Mouse (Mus musculus): Measurements from ENCODE around the gene Anks1b. TPM values are rescaled to one million over a fixed set of nuclear protein-coding genes. Genes with fewer than 3 reads are reported as not detected.
A peak's percentile ranks its signal among the peaks of the same experiment; 100 is the strongest.

Anks1b gene
- polyA plus RNA-seq, 1 experiment from 2014 or later: 9.7 TPM

DNA sequence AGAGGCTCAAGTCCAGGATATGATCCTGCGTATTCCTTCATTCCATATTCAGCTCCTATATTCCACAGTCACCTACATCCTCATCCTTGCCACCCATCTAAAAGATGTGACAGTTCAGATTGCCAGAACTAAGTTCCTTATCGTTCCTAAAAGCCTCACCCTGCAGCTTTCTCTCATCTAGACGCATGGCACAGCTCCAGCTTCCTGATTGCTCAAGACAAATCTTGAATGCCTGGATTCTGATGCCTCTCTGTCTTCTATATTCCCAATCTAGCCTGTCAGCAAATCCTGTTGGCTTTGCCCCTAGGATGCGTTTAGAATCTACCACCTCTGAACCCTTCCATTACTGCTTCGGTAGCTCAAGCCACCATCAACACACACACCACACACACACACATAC lies 886.6 kb downstream of the Anks1b start:
- Histone ChIP-seq H3K9ac (ENCODE audit: low read length) (no peak overlapping the region), H3K4me3 (ENCODE audit: low read depth, low read length) (no peak overlapping the region), H3K4me2 (ENCODE audit: low read depth) (no peak overlapping the region), H3K36me3 (ENCODE audit: control insufficient read depth, insufficient read depth, low read length) (no peaks in the 10 kb centered on the region), H3K9me3 (ENCODE audit: control insufficient read depth, low read length) (no peaks in the 10 kb centered on the region), H3K27me3 (ENCODE audit: control insufficient read depth, insufficient read depth, low read length) (no peaks in the 10 kb centered on the region), H3K4me1 (ENCODE audit: control insufficient read depth, insufficient read depth, low read length) (no peaks in the 10 kb centered on the region), H3K27ac (ENCODE audit: low read depth, low read length) (no peak overlapping the region)
- ATAC-seq (ENCODE audit: insufficient read depth, low FRiP score, low TSS enrichment) (no peak), DNase-seq (ENCODE audit: low spot score) (no peak)
- WGBS: 91% methylated on average over 5 of the region's 5 CpGs

DNA sequence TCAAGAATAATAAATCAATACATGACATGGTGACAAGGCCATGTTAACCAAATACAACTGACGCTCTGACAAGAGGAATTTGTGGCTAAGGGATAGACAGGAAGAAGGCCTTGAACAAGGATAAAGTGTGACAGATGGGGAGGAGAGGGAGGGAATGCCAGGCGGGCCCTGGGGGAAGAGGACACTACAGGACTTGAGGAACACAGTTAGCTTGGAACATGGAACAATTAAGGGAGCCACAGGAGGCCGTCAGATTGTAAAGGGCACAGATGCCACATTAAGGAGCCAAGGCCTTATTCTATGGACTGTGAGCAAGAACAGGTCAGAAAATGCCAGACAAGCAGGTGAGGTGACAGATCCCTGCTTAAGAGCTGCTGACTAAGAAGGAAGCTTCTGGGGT lies 893.0 kb downstream of the Anks1b start:
- H3K4me1 ChIP-seq (ENCODE audit: control insufficient read depth, insufficient read depth, low read length): no peaks in the 10 kb centered on the region
- no peaks in the 10 kb centered on the region for H3K9me3 ChIP-seq (ENCODE audit: control insufficient read depth, low read length)
- H3K9ac ChIP-seq (ENCODE audit: low read length): no peak overlapping the region
- H3K27ac ChIP-seq (ENCODE audit: low read depth, low read length): no peak overlapping the region
- ATAC-seq (ENCODE audit: insufficient read depth, low FRiP score, low TSS enrichment): no peak
- H3K4me2 ChIP-seq (ENCODE audit: low read depth): no peak overlapping the region
- H3K4me3 ChIP-seq (ENCODE audit: low read depth, low read length): no peak overlapping the region
- DNase-seq (ENCODE audit: low spot score): no peak
- no peaks in the 10 kb centered on the region for H3K27me3 ChIP-seq (ENCODE audit: control insufficient read depth, insufficient read depth, low read length)
- 78% methylated on average over 3 of the region's 3 CpGs for WGBS
- no peaks in the 10 kb centered on the region for H3K36me3 ChIP-seq (ENCODE audit: control insufficient read depth, insufficient read depth, low read length)

- H3K27me3 ChIP-seq (ENCODE audit: control insufficient read depth, insufficient read depth, low read length): no peaks in the 10 kb centered on the region
These were observed 897.2 kb downstream of the Anks1b start for GRCm38 (mm10) chr10:90770403-90770955.

GRCm38 (mm10) chr10:90771046-90771445 lies 897.7 kb downstream of the Anks1b start:
- Histone ChIP-seq H3K27me3 (ENCODE audit: control insufficient read depth, insufficient read depth, low read length) (no peaks in the 10 kb centered on the region), H3K27ac (ENCODE audit: low read depth, low read length) (no peak overlapping the region), H3K4me1 (ENCODE audit: control insufficient read depth, insufficient read depth, low read length) (no peaks in the 10 kb centered on the region), H3K9ac (ENCODE audit: low read length) (no peak overlapping the region), H3K4me3 (ENCODE audit: low read depth, low read length) (no peak overlapping the region), H3K9me3 (ENCODE audit: control insufficient read depth, low read length) (no peaks in the 10 kb centered on the region), H3K4me2 (ENCODE audit: low read depth) (peak overlapping the region; percentile 3; the same call in 1 of the 2 replicates), H3K36me3 (ENCODE audit: control insufficient read depth, insufficient read depth, low read length) (no peaks in the 10 kb centered on the region)
- DNase-seq (ENCODE audit: low spot score) (no peak), ATAC-seq (ENCODE audit: insufficient read depth, low FRiP score, low TSS enrichment) (no peak)
- WGBS: 51% methylated on average over 7 of the region's 7 CpGs

More at GRCm38 (mm10) chr10:90770403-90770955, 897.2 kb downstream of the Anks1b start:
- WGBS: 26% methylated on average over 11 of the region's 11 CpGs
- H3K4me2 ChIP-seq (ENCODE audit: low read depth): no peak overlapping the region
- H3K27ac ChIP-seq (ENCODE audit: low read depth, low read length): no peak overlapping the region
- no peaks in the 10 kb centered on the region for H3K4me1 ChIP-seq (ENCODE audit: control insufficient read depth, insufficient read depth, low read length)
- H3K36me3 ChIP-seq (ENCODE audit: control insufficient read depth, insufficient read depth, low read length): no peaks in the 10 kb centered on the region
- H3K9ac ChIP-seq (ENCODE audit: low read length): no peak overlapping the region
- H3K4me3 ChIP-seq (ENCODE audit: low read depth, low read length): no peak overlapping the region
- H3K9me3 ChIP-seq (ENCODE audit: control insufficient read depth, low read length): no peaks in the 10 kb centered on the region
- no peak for DNase-seq (ENCODE audit: low spot score)
- ATAC-seq (ENCODE audit: insufficient read depth, low FRiP score, low TSS enrichment): no peak

GRCm38 (mm10) chr10:90771471-90772226 lies 898.3 kb downstream of the Anks1b start:
- no peak overlapping the region for H3K4me3 ChIP-seq (ENCODE audit: low read depth, low read length)

DNA sequence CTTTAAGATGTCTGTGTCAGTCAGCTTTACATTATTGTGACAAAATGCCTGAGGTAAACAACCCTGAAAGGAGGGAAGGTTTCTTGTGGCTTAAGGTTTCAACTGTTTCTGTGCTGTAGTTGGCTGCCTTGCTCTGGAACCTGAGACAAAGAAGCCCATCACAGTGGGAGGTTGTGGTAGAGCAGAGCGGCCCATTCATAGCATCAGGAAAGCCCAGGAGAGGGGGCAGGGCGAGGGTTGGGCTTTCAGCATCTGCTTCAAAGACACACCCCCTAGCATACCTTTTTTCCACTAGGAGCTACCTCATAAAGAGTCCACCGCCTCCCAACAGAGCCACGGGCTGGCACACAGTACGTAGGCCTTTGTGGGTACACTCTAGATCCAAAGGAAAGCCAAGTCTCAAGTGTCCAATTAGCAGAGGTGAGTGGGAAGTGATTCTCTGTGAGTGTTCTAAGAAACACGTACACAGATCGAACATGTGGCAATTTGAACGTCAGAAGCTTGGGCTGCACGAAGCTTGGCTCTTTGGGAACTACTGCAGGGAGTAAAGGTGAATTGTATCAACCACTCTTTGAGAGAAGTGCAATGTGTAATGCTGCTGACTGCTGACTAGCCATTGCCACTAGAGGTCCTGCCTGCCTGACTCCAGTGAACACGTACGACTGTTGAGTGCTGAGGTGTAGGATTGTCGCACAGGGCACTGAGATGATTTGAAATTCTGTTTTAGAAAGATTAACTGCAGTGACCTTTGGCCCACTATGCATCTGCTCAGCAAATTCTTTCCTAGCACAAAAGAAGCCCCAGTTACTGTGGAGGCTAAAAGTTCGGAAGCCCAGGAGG lies 906.5 kb downstream of the Anks1b start:
- ATAC-seq (ENCODE audit: insufficient read depth, low FRiP score, low TSS enrichment) (no peak), DNase-seq (ENCODE audit: low spot score) (no peak)
- no peak overlapping the region for H3K4me3 ChIP-seq (ENCODE audit: low read depth, low read length)
- H3K27ac ChIP-seq (ENCODE audit: low read depth, low read length): no peak overlapping the region
- H3K4me2 ChIP-seq (ENCODE audit: low read depth): no peak overlapping the region
- WGBS: 58% methylated on average over 13 of the region's 13 CpGs
- no peaks in the 10 kb centered on the region for H3K36me3 ChIP-seq (ENCODE audit: control insufficient read depth, insufficient read depth, low read length)
- H3K9ac ChIP-seq (ENCODE audit: low read length): no peak overlapping the region
- no peaks in the 10 kb centered on the region for H3K4me1 ChIP-seq (ENCODE audit: control insufficient read depth, insufficient read depth, low read length)
- H3K9me3 ChIP-seq (ENCODE audit: control insufficient read depth, low read length): no peaks in the 10 kb centered on the region
- no peaks in the 10 kb centered on the region for H3K27me3 ChIP-seq (ENCODE audit: control insufficient read depth, insufficient read depth, low read length)

More at GRCm38 (mm10) chr10:90771471-90772226, 898.3 kb downstream of the Anks1b start:
- Histone ChIP-seq H3K36me3 (ENCODE audit: control insufficient read depth, insufficient read depth, low read length) (no peaks in the 10 kb centered on the region), H3K4me2 (ENCODE audit: low read depth) (peak overlapping the region; percentile 3; the same call in 1 of the 2 replicates), H3K9me3 (ENCODE audit: control insufficient read depth, low read length) (no peaks in the 10 kb centered on the region), H3K4me1 (ENCODE audit: control insufficient read depth, insufficient read depth, low read length) (no peaks in the 10 kb centered on the region), H3K27me3 (ENCODE audit: control insufficient read depth, insufficient read depth, low read length) (no peaks in the 10 kb centered on the region), H3K27ac (ENCODE audit: low read depth, low read length) (no peak overlapping the region), H3K9ac (ENCODE audit: low read length) (no peak overlapping the region)
- 9% methylated on average over 15 of the region's 15 CpGs for WGBS
- peak; percentile 89 for ATAC-seq (ENCODE audit: insufficient read depth, low FRiP score, low TSS enrichment)
- DNase-seq (ENCODE audit: low spot score): peak; percentile 50

DNA sequence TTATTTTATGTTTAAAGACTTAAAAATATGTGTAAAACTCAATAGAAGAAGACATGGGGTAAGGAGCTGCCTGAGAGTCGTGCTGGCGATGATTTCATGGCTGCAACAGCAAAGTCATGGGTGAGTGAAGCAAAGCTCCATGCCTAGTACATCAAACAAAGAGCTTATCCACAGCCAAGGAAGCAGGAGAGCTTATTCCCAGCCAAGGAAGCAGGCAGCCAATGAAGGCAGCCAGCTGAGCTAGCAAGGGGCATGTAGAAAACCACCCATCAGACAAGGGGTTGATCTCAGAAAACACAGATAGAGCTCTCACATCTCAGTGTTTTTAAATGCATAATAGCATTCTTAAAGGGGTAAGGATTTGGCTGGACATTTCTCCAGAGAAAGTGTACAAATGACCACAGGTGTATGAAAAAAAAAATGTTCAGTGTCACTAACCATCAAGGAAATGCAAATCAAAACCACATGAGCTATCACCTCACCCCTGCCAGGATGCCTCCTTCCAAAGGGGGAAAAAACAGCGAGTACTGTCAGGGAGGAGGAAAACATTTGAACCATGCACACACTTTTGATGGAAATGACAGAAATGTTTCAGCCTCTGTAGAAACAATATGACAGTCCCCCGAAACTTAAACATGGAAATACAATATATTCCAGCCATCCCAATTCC lies 911.8 kb downstream of the Anks1b start:
- no peak overlapping the region for H3K9ac ChIP-seq (ENCODE audit: low read length)
- H3K27me3 ChIP-seq (ENCODE audit: control insufficient read depth, insufficient read depth, low read length): no peaks in the 10 kb centered on the region
- H3K4me2 ChIP-seq (ENCODE audit: low read depth): no peak overlapping the region
- WGBS: 75% methylated on average over 4 of the region's 4 CpGs
- ATAC-seq (ENCODE audit: insufficient read depth, low FRiP score, low TSS enrichment) (no peak), DNase-seq (ENCODE audit: low spot score) (no peak)
- H3K9me3 ChIP-seq (ENCODE audit: control insufficient read depth, low read length): no peaks in the 10 kb centered on the region
- no peak overlapping the region for H3K4me3 ChIP-seq (ENCODE audit: low read depth, low read length)
- no peaks in the 10 kb centered on the region for H3K4me1 ChIP-seq (ENCODE audit: control insufficient read depth, insufficient read depth, low read length)
- no peak overlapping the region for H3K27ac ChIP-seq (ENCODE audit: low read depth, low read length)
- no peaks in the 10 kb centered on the region for H3K36me3 ChIP-seq (ENCODE audit: control insufficient read depth, insufficient read depth, low read length)

GRCm38 (mm10) chr10:90785680-90786079 lies 912.4 kb downstream of the Anks1b start:
- no peak overlapping the region for H3K4me2 ChIP-seq (ENCODE audit: low read depth)
- no peak overlapping the region for H3K9ac ChIP-seq (ENCODE audit: low read length)
- 90% methylated on average over 8 of the region's 8 CpGs for WGBS
- DNase-seq (ENCODE audit: low spot score) (no peak), ATAC-seq (ENCODE audit: insufficient read depth, low FRiP score, low TSS enrichment) (no peak)
- H3K36me3 ChIP-seq (ENCODE audit: control insufficient read depth, insufficient read depth, low read length): no peaks in the 10 kb centered on the region
- no peaks in the 10 kb centered on the region for H3K27me3 ChIP-seq (ENCODE audit: control insufficient read depth, insufficient read depth, low read length)
- no peaks in the 10 kb centered on the region for H3K9me3 ChIP-seq (ENCODE audit: control insufficient read depth, low read length)
- no peak overlapping the region for H3K4me3 ChIP-seq (ENCODE audit: low read depth, low read length)
- no peak overlapping the region for H3K27ac ChIP-seq (ENCODE audit: low read depth, low read length)
- H3K4me1 ChIP-seq (ENCODE audit: control insufficient read depth, insufficient read depth, low read length): no peaks in the 10 kb centered on the region

All from neural tube, embryonic 11.5 days (tissue).